Mouse (Mus musculus) intestine, embryonic 14.5 days (tissue): ENCODE measurements around the gene Optn. TPM values are rescaled to one million over a fixed set of nuclear protein-coding genes. Genes with fewer than 3 reads are reported as not detected.

ENCODE experiments used
- ATAC-seq: fragments of 200-750 bp; cut with Nextera tagmentation; replicated peaks from 2 replicates; pipeline ENCODE4 v1.8.0; 2017; ENCODE audit warnings: low read depth, moderate number of reproducible peaks, moderate TSS enrichment, moderate library complexity; ENCODE audit not compliant: low FRiP score, low TSS enrichment
- DNase-seq: peaks from one replicate; pipeline ENCODE4 v3.0.0-alpha.2; 2018; ENCODE audit warnings: low spot score
- H3K27ac ChIP-seq: fragments of 300-500 bp; sonication (generic); 2 replicates; pipeline ENCODE4 v1.5.1; 2014; ENCODE audit warnings: low read depth, mild to moderate bottlenecking, control low read depth
- H3K27me3 ChIP-seq: fragments of 300-500 bp; sonication (generic); replicated peaks from 2 replicates; pipeline ENCODE4 v1.6.1; 2014; ENCODE audit warnings: low read length, control low read depth; ENCODE audit not compliant: control insufficient read depth, insufficient read depth
- H3K36me3 ChIP-seq: fragments of 300-500 bp; sonication (generic); 2 replicates; pipeline ENCODE4 v1.6.1; 2014; ENCODE audit warnings: low read length, control low read depth; ENCODE audit not compliant: control insufficient read depth, insufficient read depth
- H3K4me1 ChIP-seq: fragments of 300-500 bp; sonication (generic); replicated peaks from 2 replicates; pipeline ENCODE4 v1.6.1; 2014; ENCODE audit warnings: low read length, control low read depth, mixed read lengths; ENCODE audit not compliant: control insufficient read depth, insufficient read depth
- H3K4me2 ChIP-seq: fragments of 300-500 bp; sonication (generic); 2 replicates; pipeline ENCODE4 v1.6.1; 2014; ENCODE audit warnings: low read length
- H3K4me3 ChIP-seq: fragments of 300-500 bp; sonication (generic); 2 replicates; pipeline ENCODE4 v1.5.1; 2014; ENCODE audit warnings: low read depth, low read length, control low read depth, mixed read lengths
- H3K9ac ChIP-seq: fragments of 300-500 bp; sonication (generic); 2 replicates; pipeline ENCODE4 v1.6.1; 2014; ENCODE audit warnings: mild to moderate bottlenecking, low read length
- H3K9me3 ChIP-seq: fragments of 300-500 bp; sonication (generic); 2 replicates; pipeline ENCODE4 v1.6.1; 2016; ENCODE audit warnings: low read length, control low read depth; ENCODE audit not compliant: control insufficient read depth
- WGBS: fragments of 180-500 bp; shearing (Covaris S2); extraction: QIAGEN DNeasy Blood & Tissue Kit; methylation state at CpG from one replicate; pipeline ENCODE4 v1.1.7; 2014; 5-methylcytosine and 5-hydroxymethylcytosine counted together
- polyA plus RNA-seq: library from polyadenylated mRNA; unstranded; fragments of >200 nt; fragmentation: Nextera tagmentation; extraction: Ambion mirVana; gene quantifications from 2 replicates; pipeline ENCODE4 v1.2.1, GENCODE M21; 2014

Optn gene
- polyA plus RNA-seq, 1 experiment from 2014 or later, result 7.3 TPM

DNA sequence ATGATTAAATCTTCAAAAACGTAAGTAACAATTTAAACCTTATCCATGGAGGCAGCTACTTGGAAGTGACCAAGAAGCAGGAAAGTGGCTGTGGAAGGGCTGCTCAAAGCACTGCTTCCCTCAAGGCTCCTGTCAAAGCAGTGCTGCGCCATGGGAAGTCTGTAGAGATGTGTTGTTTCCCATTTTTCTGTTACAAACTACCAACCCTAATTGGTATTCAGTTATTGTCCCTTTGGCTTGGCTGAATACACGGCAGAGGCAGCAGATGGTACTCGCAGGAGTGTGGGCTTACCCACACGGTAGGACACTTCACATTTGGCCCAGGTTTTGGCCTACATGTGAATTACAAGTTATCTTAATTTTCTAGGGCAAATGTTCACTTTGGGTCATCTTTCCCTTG is 25.5 kb downstream of the Optn start:
- 83% methylated on average over 5 of the region's 5 CpGs for WGBS
- H3K4me3 ChIP-seq, result no peak overlapping the region
- no peaks in the 10 kb centered on the region for H3K4me1 ChIP-seq
- no peak overlapping the region for H3K4me2 ChIP-seq
- ATAC-seq, result no peak
- no peak overlapping the region for H3K9ac ChIP-seq
- no peaks in the 10 kb centered on the region for H3K9me3 ChIP-seq
- no peak overlapping the region for H3K27ac ChIP-seq
- H3K27me3 ChIP-seq, result no peaks in the 10 kb centered on the region
- H3K36me3 ChIP-seq, result no peaks in the 10 kb centered on the region
- no peak for DNase-seq

DNA sequence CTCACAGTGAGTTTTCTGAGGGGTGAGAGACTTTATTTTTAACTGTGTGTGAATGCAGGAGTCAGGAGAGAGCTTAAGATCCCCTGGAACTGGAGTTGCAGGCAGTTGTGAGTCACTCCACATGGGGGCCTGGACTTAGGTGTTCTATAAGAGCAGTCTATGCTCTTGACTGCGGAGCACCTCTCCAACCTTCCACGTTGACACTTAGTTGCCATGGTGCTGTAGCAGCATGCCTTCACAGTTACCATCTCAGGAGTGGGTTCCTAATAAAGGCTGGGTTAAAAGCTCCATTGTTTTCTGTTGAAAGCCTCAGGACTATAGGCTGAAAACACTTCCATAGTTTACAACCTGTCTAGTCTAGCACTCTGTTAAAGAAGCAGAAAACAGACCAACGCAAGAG is 26.5 kb downstream of the Optn start:
- ATAC-seq, result no peak
- 74% methylated on average over 3 of the region's 3 CpGs for WGBS

DNA sequence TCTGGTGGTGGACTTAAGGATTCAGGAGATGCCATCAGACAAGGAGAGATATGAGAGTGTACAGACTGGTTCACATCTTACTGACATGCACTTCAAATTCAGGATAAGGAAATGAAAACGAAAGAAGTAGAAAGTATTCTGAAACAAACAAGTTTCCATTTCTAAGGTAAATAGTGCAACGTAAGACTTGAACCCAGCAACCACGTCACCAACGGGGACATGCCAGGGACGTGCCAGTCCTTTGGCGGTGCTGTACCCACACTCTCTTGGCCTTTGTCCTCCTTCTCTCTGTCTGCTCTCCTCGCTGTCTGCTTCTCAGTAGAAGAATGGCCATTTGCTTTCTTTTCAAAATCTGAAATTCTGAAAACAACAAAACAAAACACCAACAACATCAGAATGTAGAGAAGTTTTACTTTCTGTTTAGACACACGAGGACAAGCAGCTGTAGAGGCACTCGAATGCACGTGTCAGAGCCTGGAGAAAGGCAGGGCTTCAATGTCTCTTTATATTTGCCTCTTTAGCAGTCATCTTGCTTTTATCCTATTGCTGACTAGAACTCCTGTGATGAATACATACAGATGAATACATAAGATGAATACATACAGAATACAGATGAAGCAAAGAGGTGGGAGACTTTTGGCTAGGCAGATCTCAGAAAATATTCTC is 27.3 kb downstream of the Optn start:
- ATAC-seq (no peak), DNase-seq (no peak)
- no peak overlapping the region for H3K4me2 ChIP-seq
- no peaks in the 10 kb centered on the region for H3K36me3 ChIP-seq
- H3K9me3 ChIP-seq, result no peaks in the 10 kb centered on the region
- no peak overlapping the region for H3K9ac ChIP-seq
- WGBS, result 86% methylated on average over 10 of the region's 10 CpGs
- no peak overlapping the region for H3K4me3 ChIP-seq
- no peak overlapping the region for H3K27ac ChIP-seq
- no peaks in the 10 kb centered on the region for H3K27me3 ChIP-seq
- no peaks in the 10 kb centered on the region for H3K4me1 ChIP-seq

More for the DNA sequence above, 26.5 kb downstream of the Optn start:
- H3K27ac ChIP-seq, result no peak overlapping the region
- H3K4me2 ChIP-seq, result no peak overlapping the region
- DNase-seq, result no peak
- no peaks in the 10 kb centered on the region for H3K27me3 ChIP-seq
- H3K36me3 ChIP-seq, result no peaks in the 10 kb centered on the region
- H3K4me1 ChIP-seq, result no peaks in the 10 kb centered on the region
- H3K4me3 ChIP-seq, result no peak overlapping the region
- H3K9me3 ChIP-seq, result no peaks in the 10 kb centered on the region
- no peak overlapping the region for H3K9ac ChIP-seq

DNA sequence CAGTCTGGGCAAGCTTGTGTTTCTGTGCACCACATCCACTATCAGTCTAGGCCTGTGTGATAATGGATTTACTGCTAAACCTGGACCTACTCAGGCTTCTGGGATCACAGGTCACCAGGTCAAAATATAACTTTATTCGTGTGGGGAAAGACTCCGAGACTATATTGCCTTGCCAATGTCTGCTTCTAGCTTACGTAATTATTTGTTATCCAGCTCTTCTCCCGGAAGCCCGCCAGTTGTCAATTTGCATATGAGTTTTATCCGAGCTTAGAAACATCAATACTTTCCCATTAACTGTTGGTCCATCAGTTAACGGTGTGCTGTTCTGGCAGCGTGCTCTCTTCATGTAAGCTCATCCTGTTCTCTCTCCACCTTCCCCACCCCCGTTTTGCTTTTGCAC is 28.6 kb downstream of the Optn start:
- no peak overlapping the region for H3K4me2 ChIP-seq
- no peaks in the 10 kb centered on the region for H3K36me3 ChIP-seq
- no peak overlapping the region for H3K4me3 ChIP-seq
- DNase-seq (no peak), ATAC-seq (no peak)
- H3K9ac ChIP-seq, result no peak overlapping the region
- 78% methylated on average over 9 of the region's 9 CpGs for WGBS
- H3K27me3 ChIP-seq, result no peaks in the 10 kb centered on the region
- no peaks in the 10 kb centered on the region for H3K9me3 ChIP-seq
- H3K27ac ChIP-seq, result no peak overlapping the region
- no peaks in the 10 kb centered on the region for H3K4me1 ChIP-seq

DNA sequence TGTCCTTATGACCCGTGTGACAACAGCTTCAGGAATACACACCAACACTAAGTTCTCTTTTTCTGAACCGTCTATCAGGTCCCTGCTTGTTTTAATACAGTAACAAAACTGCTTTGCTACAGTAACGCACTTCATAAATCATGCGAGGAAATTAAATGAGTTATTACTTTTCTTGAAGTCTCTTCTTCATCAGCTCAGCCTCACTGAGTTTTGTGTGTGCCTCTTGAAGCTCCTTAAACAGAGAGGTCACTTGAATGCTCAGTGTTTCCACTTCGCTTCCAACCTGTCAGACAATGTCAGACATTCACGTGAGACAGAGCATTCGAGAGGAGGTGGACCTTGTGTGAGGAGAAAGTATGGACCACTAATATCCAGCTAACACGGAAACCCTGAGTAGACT is 29.1 kb downstream of the Optn start:
- Histone ChIP-seq H3K9me3 (no peaks in the 10 kb centered on the region), H3K4me3 (no peak overlapping the region), H3K4me2 (no peak overlapping the region), H3K27ac (no peak overlapping the region), H3K36me3 (no peaks in the 10 kb centered on the region), H3K9ac (no peak overlapping the region), H3K27me3 (no peaks in the 10 kb centered on the region), H3K4me1 (no peaks in the 10 kb centered on the region)
- ATAC-seq (no peak), DNase-seq (no peak)
- 83% methylated on average over 8 of the region's 8 CpGs for WGBS

DNA sequence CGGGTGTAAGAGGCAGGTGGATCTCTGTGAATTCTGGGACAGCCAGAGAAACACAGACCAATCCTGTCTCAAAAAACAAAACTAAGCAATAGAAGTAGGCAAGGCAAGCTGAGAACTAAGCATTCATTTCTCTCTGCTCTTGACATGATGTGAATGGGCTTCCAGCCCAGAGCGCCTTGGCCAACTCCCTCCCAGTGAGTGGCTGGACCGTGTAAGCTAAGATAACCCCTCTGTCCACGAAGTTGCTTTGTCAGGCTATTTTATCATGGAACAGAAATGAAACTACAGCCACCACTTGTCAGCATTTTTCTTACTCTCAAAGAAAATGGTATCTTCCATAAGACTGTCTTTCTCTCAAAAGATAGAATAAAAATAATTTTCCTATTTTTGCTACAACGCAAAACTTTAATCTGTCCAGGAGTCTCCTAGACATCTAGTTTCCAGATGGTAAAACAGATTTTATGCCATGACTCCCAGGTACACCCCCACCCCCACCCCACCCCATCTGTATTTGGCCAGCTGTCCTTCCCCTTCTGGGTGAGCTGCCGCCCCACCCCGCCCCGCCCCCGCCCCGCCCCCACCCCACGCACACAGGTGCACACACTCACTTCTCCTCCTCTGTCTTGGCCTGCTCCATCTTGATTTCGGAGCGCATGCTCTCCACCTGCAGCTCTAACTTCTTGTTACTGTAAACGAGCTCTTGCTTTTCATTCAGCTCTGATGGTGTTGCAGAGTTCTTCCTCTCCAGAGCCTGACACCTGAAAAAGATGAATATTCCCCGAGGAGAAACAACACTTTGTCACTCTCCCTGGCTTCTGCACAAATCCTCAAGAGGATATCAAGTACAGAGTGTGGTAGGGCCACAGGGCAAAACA is 30.1 kb downstream of the Optn start:
- no peak overlapping the region for H3K27ac ChIP-seq
- 70% methylated on average over 15 of the region's 15 CpGs for WGBS
- no peak overlapping the region for H3K4me3 ChIP-seq
- DNase-seq (no peak), ATAC-seq (no peak)
- H3K9ac ChIP-seq, result no peak overlapping the region
- H3K9me3 ChIP-seq, result no peaks in the 10 kb centered on the region
- no peaks in the 10 kb centered on the region for H3K27me3 ChIP-seq
- H3K36me3 ChIP-seq, result no peaks in the 10 kb centered on the region
- H3K4me1 ChIP-seq, result no peaks in the 10 kb centered on the region
- no peak overlapping the region for H3K4me2 ChIP-seq

DNA sequence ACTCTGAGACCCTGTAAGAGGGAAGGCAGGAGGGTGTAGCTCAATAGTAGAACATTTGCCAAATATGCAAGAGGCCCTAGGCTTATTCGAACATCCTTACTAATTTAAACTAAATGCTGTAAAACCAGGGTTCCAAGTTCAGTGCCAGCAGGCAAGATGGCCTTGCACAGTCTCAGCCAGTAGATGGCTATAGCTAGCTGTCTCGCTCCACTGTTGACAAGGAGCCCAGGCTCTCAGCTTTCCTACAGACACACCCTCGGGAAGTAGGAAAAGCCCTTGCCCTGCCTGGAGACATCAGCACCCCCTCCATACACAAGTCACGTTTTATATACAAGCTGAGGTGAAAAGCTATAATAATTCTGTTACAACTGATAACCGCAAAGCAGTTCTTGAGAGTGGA is 31.2 kb downstream of the Optn start:
- H3K4me3 ChIP-seq, result no peak overlapping the region
- no peak; the same call in 1 of the 2 replicates for ATAC-seq
- no peak overlapping the region for H3K27ac ChIP-seq
- H3K36me3 ChIP-seq, result no peaks in the 10 kb centered on the region
- WGBS, result 60% methylated on average over 5 of the region's 5 CpGs
- no peak overlapping the region for H3K9ac ChIP-seq
- no peaks in the 10 kb centered on the region for H3K9me3 ChIP-seq
- H3K4me1 ChIP-seq, result no peaks in the 10 kb centered on the region
- H3K4me2 ChIP-seq, result no peak overlapping the region
- H3K27me3 ChIP-seq, result no peaks in the 10 kb centered on the region
- DNase-seq, result no peak

DNA sequence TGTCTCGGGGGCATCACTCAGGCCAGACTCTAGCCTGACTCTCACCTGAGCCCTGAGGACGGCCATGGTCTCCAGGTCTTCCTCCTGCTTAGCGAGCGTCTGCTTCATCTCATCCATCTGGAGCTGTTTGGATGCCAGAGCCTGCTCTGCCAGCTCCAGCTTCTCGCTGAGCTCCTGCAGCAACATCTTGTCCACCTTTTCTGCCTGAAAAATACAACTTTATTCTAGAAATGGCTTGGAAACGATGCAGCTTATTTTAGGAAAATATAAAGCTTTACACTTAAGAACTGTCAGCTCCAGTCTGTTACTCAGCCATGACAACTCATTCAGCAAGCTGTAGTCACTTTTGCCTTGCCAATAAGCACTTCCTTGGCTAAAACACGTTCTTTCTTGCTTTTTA is 32.6 kb downstream of the Optn start:
- H3K4me3 ChIP-seq, result no peak overlapping the region
- H3K36me3 ChIP-seq, result no peaks in the 10 kb centered on the region
- WGBS, result 73% methylated on average over 7 of the region's 7 CpGs
- H3K4me2 ChIP-seq, result no peak overlapping the region
- no peak overlapping the region for H3K27ac ChIP-seq
- H3K4me1 ChIP-seq, result no peaks in the 10 kb centered on the region
- ATAC-seq (no peak), DNase-seq (no peak)
- H3K9ac ChIP-seq, result no peak overlapping the region
- H3K27me3 ChIP-seq, result no peaks in the 10 kb centered on the region
- no peaks in the 10 kb centered on the region for H3K9me3 ChIP-seq

DNA sequence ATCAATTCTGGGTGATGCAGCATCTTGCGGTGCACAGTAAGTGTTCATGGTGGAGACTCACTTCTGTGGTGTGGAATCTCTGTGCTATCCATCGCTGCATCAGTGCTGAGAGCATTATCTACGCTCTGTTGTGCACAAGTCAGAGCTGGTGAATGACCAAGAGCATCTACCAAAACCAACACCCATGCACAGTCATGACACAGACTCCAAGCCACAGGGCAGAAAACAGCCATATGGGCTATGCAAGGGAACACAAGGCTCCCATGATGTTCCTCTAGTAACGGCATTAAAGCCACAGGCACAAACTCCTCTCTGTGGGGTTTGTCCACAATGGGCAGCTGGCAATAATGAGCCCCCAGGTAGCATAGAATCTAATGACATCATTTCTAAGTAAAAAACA is 34.0 kb downstream of the Optn start:
- DNase-seq, result no peak

More for the DNA sequence above, 34.0 kb downstream of the Optn start:
- Histone ChIP-seq H3K4me2 (no peak overlapping the region), H3K36me3 (no peaks in the 10 kb centered on the region), H3K4me1 (no peaks in the 10 kb centered on the region), H3K27ac (no peak overlapping the region), H3K9me3 (no peaks in the 10 kb centered on the region), H3K4me3 (no peak overlapping the region), H3K27me3 (no peaks in the 10 kb centered on the region), H3K9ac (no peak overlapping the region)
- no peak for ATAC-seq
- 92% methylated on average over 4 of the region's 4 CpGs for WGBS
